Mouse (Mus musculus) olfactory bulb, adult 2 months (tissue): ENCODE results near the gene Trpt1. TPM values are rescaled to one million over a fixed set of nuclear protein-coding genes. Genes with fewer than 3 reads are reported as not detected.
A peak's percentile ranks its signal among the peaks of the same experiment; 100 is the strongest.

ENCODE experiments used
- H3K27ac ChIP-seq: fragments of 200-500 bp; 2 replicates; pipeline ENCODE4 v1.5.1; 2012; ENCODE audit warnings: low read depth, low read length; ENCODE audit not compliant: insufficient read depth
- H3K4me1 ChIP-seq: fragments of 200-500 bp; 2 replicates; pipeline ENCODE4 v1.6.1; 2012; ENCODE audit warnings: low read length; ENCODE audit not compliant: control insufficient read depth, insufficient read depth
- H3K4me3 ChIP-seq: fragments of 200-500 bp; 2 replicates; pipeline ENCODE4 v1.5.1; 2012; ENCODE audit warnings: mild to moderate bottlenecking, low read depth, low read length, moderate library complexity; ENCODE audit not compliant: insufficient read depth
- CTCF ChIP-seq: fragments of 200-500 bp; IDR thresholded peaks from 2 replicates; pipeline ENCODE4 v1.5.1; 2012; ENCODE audit warnings: low read depth, mild to moderate bottlenecking, low read length, moderate library complexity; ENCODE audit not compliant: insufficient read depth
- POLR2A ChIP-seq: fragments of 200-500 bp; IDR thresholded peaks from 2 replicates; pipeline ENCODE4 v1.6.1; 2012; ENCODE audit warnings: mild to moderate bottlenecking, low read depth, low read length, moderate library complexity; ENCODE audit not compliant: insufficient read depth
- WGBS: fragments of 180-500 bp; shearing (Covaris S2); methylation state at CpG from one replicate; pipeline ENCODE4 v1.1.7; 2018; 5-methylcytosine and 5-hydroxymethylcytosine counted together
- polyA plus RNA-seq: library from polyadenylated mRNA; stranded (reverse); fragments of >200 nt; gene quantifications from 2 replicates; pipeline ENCODE4 v1.2.4, GENCODE M21; 2012; ENCODE audit warnings: low replicate concordance; ENCODE audit not compliant: missing spikeins, insufficient read depth, insufficient read length

Gene Trpt1
- polyA plus RNA-seq, 1 experiment: not detected

- no peak overlapping the region for H3K27ac ChIP-seq
These were observed 22.2 kb upstream of the Trpt1 start for GRCm38 (mm10) chr19:6973581-6974190.

GRCm38 (mm10) chr19:6974211-6975205, 21.4 kb upstream of the Trpt1 start, which contains the start of gene Ppp1r14b:
Gene Ppp1r14b, plus strand, starts transcription at chr19:6974968.
- 3% methylated on average over 75 of the region's 84 CpGs for WGBS
- H3K4me1 ChIP-seq: peaks cover 42% of the 10 kb centered on the region

More at GRCm38 (mm10) chr19:6973581-6974190, 22.2 kb upstream of the Trpt1 start:
- TF ChIP-seq CTCF: no peak
- TF ChIP-seq POLR2A: no peak
- Histone ChIP-seq H3K4me3 (no peak overlapping the region), H3K4me1 (peaks cover 41% of the 10 kb centered on the region)
- WGBS: 35% methylated on average over 12 of the region's 12 CpGs

GRCm38 (mm10) chr19:6975537-6976521, 20.1 kb upstream of the Trpt1 start, which contains the start of gene Plcb3:
Gene Plcb3, minus strand, starts transcription at chr19:6976470.
- peak within 1 kb of the TSS; percentile 48 for H3K27ac ChIP-seq
- H3K4me3 ChIP-seq: peak within 1 kb of the TSS; percentile 60
- 3% methylated on average over 16 of the region's 16 CpGs for WGBS
- H3K4me1 ChIP-seq: peaks cover 29% of the 10 kb centered on the region
- TF ChIP-seq CTCF (no peak), POLR2A (no peak)

More at GRCm38 (mm10) chr19:6974211-6975205, 21.4 kb upstream of the Trpt1 start, which contains the start of gene Ppp1r14b:
- Histone ChIP-seq H3K27ac (peak within 1 kb of the TSS; percentile 43), H3K4me3 (peak within 1 kb of the TSS; percentile 60)
- TF ChIP-seq POLR2A (peak; percentile 18; the same call in 1 of the 2 replicates), CTCF (no peak)

GRCm38 (mm10) chr19:6977759-6978638, 17.9 kb upstream of the Trpt1 start:
- H3K27ac ChIP-seq: 0 out of 2 replicates have a peak overlapping the region, but pooled peaks have one; percentile 16
- 68% methylated on average over 13 of the region's 13 CpGs for WGBS
- H3K4me1 ChIP-seq: peaks cover 28% of the 10 kb centered on the region
- no peak overlapping the region for H3K4me3 ChIP-seq
- TF ChIP-seq CTCF: no peak
- TF ChIP-seq POLR2A: no peak

- Histone ChIP-seq H3K27ac (peak overlapping the region; percentile 16; the same call in 1 of the 2 replicates), H3K4me3 (peak overlapping the region; percentile 70; the same call in 1 of the 2 replicates), H3K4me1 (peaks cover 28% of the 10 kb centered on the region)
- TF ChIP-seq POLR2A (no peak), CTCF (no peak)
- 36% methylated on average over 3 of the region's 3 CpGs for WGBS
These were observed 17.3 kb upstream of the Trpt1 start for GRCm38 (mm10) chr19:6978639-6978974.

GRCm38 (mm10) chr19:6979001-6979479, 16.9 kb upstream of the Trpt1 start:
- peak overlapping the region; percentile 84 for H3K27ac ChIP-seq
- H3K4me1 ChIP-seq: peaks cover 27% of the 10 kb centered on the region
- TF ChIP-seq CTCF: no peak
- TF ChIP-seq POLR2A: no peak
- 8% methylated on average over 11 of the region's 11 CpGs for WGBS
- peak overlapping the region; percentile 70 for H3K4me3 ChIP-seq

GRCm38 (mm10) chr19:6979486-6980380, 16.2 kb upstream of the Trpt1 start:
- peak overlapping the region; percentile 70 for H3K4me3 ChIP-seq
- peaks cover 26% of the 10 kb centered on the region for H3K4me1 ChIP-seq
- 1% methylated on average over 59 of the region's 59 CpGs for WGBS
- TF ChIP-seq POLR2A (no peak; the same call in 1 of the 2 replicates), CTCF (peak; percentile 85)
- H3K27ac ChIP-seq: peak overlapping the region; percentile 84
